Mouse (Mus musculus) hindbrain, embryonic 15.5 days (tissue): ENCODE measurements around the gene Il6ra. TPM values are rescaled to one million over a fixed set of nuclear protein-coding genes. Genes with fewer than 3 reads are reported as not detected.

Experiments used
- ATAC-seq: fragments of 200-750 bp; cut with Nextera tagmentation; 2 replicates; pipeline ENCODE4 v1.8.0; 2017; ENCODE audit warnings: low read depth, moderate number of reproducible peaks, moderate TSS enrichment; ENCODE audit not compliant: low FRiP score
- H3K27ac ChIP-seq: fragments of 300-500 bp; sonication (generic); replicated peaks from 2 replicates; pipeline ENCODE4 v1.5.1; 2015; ENCODE audit warnings: mild to moderate bottlenecking, inconsistent platforms
- H3K27me3 ChIP-seq: fragments of 300-500 bp; sonication (generic); 2 replicates; pipeline ENCODE4 v1.6.1; 2015; ENCODE audit warnings: control low read depth, inconsistent platforms
- H3K36me3 ChIP-seq: fragments of 300-500 bp; sonication (generic); 2 replicates; pipeline ENCODE4 v1.6.1; 2015; ENCODE audit warnings: control low read depth, inconsistent platforms
- H3K4me1 ChIP-seq: fragments of 300-500 bp; sonication (generic); replicated peaks from 2 replicates; pipeline ENCODE4 v1.6.1; 2015; ENCODE audit warnings: control low read depth, inconsistent platforms
- H3K4me2 ChIP-seq: fragments of 300-500 bp; sonication (generic); 2 replicates; pipeline ENCODE4 v1.6.1; 2015; ENCODE audit warnings: moderate library complexity, mild to moderate bottlenecking, inconsistent platforms
- H3K4me3 ChIP-seq: fragments of 300-500 bp; sonication (generic); 2 replicates; pipeline ENCODE4 v1.5.1; 2015; ENCODE audit warnings: mild to moderate bottlenecking, inconsistent platforms
- H3K9ac ChIP-seq: fragments of 300-500 bp; sonication (generic); 2 replicates; pipeline ENCODE4 v1.6.1; 2015; ENCODE audit warnings: inconsistent platforms
- H3K9me3 ChIP-seq: fragments of 300-500 bp; sonication (generic); 2 replicates; pipeline ENCODE4 v1.6.1; 2016; ENCODE audit warnings: control low read depth, inconsistent platforms
- WGBS: fragments of 180-500 bp; shearing (Covaris S2); methylation state at CpG from one replicate; pipeline ENCODE4 v1.1.7; 2015; 5-methylcytosine and 5-hydroxymethylcytosine counted together
- polyA plus RNA-seq: library from polyadenylated mRNA; unstranded; fragments of >200 nt; fragmentation: Nextera tagmentation; extraction: Ambion mirVana; gene quantifications from 2 replicates; pipeline ENCODE4 v1.2.1, GENCODE M21; 2015

Gene Il6ra
- polyA plus RNA-seq, 1 experiment from 2014 or later: 1.3 TPM

DNA sequence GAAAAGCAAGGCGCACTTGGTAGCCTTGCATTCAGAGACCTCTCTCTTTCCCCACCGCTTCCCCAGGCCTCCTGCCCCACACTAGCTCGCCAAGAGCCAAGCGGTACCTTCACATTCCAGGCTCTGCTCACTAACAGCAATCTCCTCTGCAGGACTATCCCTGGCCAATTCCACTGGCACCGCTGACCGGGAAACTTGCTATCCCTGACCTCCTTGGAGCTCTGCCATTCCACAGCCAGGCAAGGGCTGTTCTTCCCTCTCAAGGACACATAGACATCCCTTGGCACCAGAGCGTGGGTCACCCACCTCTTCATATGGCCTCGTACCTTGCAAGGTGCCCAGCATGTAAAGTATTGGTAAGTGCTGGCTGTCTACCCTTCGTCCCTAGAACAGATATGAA is 29.9 kb upstream of the Il6ra start:
- H3K9me3 ChIP-seq: no peaks in the 10 kb centered on the region
- no peak for ATAC-seq
- WGBS: 87% methylated on average over 9 of the region's 9 CpGs
- peaks cover 84% of the 10 kb centered on the region for H3K36me3 ChIP-seq
- no peaks in the 10 kb centered on the region for H3K4me1 ChIP-seq
- no peak overlapping the region for H3K4me2 ChIP-seq
- H3K9ac ChIP-seq: no peak overlapping the region
- H3K27ac ChIP-seq: no peak overlapping the region
- no peak overlapping the region for H3K4me3 ChIP-seq
- no peaks in the 10 kb centered on the region for H3K27me3 ChIP-seq

DNA sequence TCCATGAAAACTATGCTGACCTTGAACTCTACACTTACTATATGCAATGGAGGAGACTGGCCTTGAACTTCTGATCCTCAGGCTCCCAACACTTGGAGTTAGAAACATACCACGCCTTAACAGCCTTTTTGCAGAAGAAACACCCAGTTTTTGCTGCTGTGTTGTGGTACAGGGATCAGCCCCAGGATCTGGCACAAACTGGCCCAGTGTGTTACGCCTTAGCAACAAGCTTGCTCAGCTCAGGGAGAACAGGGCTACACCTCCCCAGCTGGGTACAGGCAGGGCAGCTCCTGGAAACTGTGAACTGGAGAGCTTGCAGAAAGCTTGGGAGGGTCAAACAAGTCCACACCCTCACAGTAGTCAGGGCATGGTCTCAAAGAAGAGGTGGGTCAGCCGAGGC is 23.5 kb upstream of the Il6ra start:
- WGBS: 93% methylated on average over 3 of the region's 3 CpGs
- Histone ChIP-seq H3K4me2 (no peak overlapping the region), H3K9me3 (no peaks in the 10 kb centered on the region), H3K27me3 (no peaks in the 10 kb centered on the region), H3K27ac (no peak overlapping the region), H3K4me3 (no peak overlapping the region), H3K9ac (no peak overlapping the region), H3K36me3 (peaks cover 28% of the 10 kb centered on the region), H3K4me1 (no peaks in the 10 kb centered on the region)
- ATAC-seq: no peak

DNA sequence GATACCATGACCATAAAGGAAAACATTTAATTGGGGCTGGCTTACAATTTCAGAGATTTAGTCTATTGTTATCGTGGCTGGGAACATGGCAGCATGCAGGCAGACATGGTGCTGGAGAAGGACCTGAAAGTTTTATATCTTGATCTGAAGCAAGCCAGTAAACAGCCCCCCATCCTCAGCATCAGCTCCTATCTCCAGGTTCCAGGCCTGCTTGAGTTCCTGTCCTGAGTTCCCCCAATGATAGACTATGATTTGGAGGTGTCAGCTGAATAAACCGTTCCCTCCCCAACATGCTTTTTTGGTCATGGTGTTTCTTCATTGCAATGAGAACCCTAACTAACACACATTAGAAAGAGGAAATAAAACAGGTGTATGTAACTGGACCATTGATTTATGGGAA is 19.9 kb upstream of the Il6ra start:
- no peak for ATAC-seq

DNA sequence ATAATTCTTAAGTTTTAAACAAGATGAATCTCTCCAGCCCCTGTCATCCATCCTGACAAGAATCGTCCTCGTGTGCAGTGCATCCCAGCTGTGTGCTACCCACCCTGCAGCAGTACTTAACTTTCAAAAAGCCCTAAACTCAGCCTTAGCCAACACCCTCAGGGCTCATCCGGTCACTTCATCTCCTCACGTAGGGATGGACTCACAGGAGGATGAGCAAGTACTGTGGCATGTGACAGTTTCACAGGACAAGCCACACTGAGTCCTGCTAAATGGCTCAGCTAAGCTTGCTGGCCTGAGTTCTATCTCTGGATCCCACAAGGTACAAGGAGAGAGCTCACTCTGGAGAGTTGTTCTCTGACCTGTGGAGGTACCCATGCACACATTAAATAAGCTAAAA is 16.0 kb upstream of the Il6ra start:
- H3K27me3 ChIP-seq: no peaks in the 10 kb centered on the region
- no peaks in the 10 kb centered on the region for H3K9me3 ChIP-seq
- no peaks in the 10 kb centered on the region for H3K36me3 ChIP-seq
- no peak overlapping the region for H3K9ac ChIP-seq
- H3K4me2 ChIP-seq: no peak overlapping the region
- H3K27ac ChIP-seq: no peak overlapping the region
- H3K4me3 ChIP-seq: no peak overlapping the region
- H3K4me1 ChIP-seq: no peaks in the 10 kb centered on the region
- 81% methylated on average over 4 of the region's 4 CpGs for WGBS
- no peak for ATAC-seq

More for the DNA sequence above, 19.9 kb upstream of the Il6ra start:
- Histone ChIP-seq H3K9me3 (no peaks in the 10 kb centered on the region), H3K27ac (no peak overlapping the region), H3K4me1 (no peaks in the 10 kb centered on the region), H3K4me3 (no peak overlapping the region), H3K4me2 (no peak overlapping the region), H3K9ac (no peak overlapping the region), H3K27me3 (no peaks in the 10 kb centered on the region), H3K36me3 (peaks cover 7% of the 10 kb centered on the region)
- 94% methylated on average over 2 of the region's 2 CpGs for WGBS

DNA sequence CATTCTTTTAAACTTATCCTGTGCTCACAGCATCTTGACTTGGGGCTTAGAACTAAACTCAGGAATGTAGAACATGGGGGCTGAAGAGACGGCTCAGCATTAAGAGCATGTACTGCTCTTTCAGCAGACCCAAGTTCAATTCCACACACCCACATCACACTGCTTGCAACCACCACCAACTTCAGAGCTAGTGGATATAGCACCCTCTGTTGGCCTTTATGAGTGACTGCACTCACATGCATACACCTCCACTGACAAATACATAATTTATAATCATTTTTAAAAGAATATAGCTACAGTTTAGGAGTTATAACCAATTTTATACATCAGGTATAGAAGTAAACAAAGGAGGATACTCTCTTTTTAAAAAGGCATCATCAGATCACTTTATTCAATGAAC is 13.4 kb upstream of the Il6ra start:
- H3K4me2 ChIP-seq: no peak overlapping the region
- H3K4me3 ChIP-seq: no peak overlapping the region
- no peak overlapping the region for H3K27ac ChIP-seq
- no peak overlapping the region for H3K9ac ChIP-seq
- no peaks in the 10 kb centered on the region for H3K36me3 ChIP-seq
- H3K27me3 ChIP-seq: no peaks in the 10 kb centered on the region
- H3K4me1 ChIP-seq: no peaks in the 10 kb centered on the region
- 100% methylated on average over 1 of the region's 1 CpGs for WGBS
- H3K9me3 ChIP-seq: no peaks in the 10 kb centered on the region
- ATAC-seq: no peak

DNA sequence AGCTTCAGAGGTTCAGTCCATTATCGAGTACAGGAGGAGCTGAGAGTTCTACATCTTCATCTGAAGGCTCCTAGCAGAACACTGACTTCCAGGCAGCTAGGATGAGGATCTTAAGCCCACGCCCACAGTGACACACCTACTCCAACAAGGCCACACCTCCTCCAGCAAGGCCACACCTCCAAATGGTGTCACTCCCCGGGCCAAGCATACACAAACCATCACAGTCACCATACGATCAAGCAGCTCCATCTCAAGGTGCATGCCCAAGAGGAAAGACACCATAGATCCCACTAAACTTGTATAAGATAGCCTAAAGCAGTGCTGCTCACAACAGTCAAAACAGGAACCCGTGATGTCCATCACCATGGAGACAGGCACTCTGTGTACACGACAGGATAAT is 7.7 kb upstream of the Il6ra start:
- Histone ChIP-seq H3K9me3 (no peaks in the 10 kb centered on the region), H3K4me1 (no peaks in the 10 kb centered on the region), H3K4me3 (no peak overlapping the region), H3K27me3 (no peaks in the 10 kb centered on the region), H3K36me3 (no peaks in the 10 kb centered on the region), H3K4me2 (no peak overlapping the region), H3K27ac (no peak overlapping the region), H3K9ac (no peak overlapping the region)
- no peak for ATAC-seq
- 69% methylated on average over 6 of the region's 6 CpGs for WGBS

DNA sequence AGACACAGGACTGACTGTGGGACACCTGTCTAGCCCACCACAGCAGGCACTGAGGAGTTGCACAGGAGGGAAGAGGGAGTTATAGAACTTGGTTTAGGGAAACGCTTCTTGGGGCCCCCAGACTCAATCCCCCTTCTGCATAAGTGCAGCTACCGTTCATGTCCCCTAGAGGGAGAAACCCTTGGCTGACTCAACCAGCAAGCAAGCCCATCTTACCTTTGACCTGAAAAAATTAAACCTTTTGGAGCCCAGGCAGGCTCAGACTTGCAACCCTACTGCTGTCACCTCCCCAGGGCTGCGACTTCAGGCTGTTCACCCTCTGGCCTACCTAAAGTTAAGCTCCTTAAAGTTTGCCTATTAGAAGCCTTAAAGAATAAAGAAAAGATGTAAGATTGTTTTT is 4.4 kb upstream of the Il6ra start:
- H3K4me2 ChIP-seq: no peak overlapping the region
- 49% methylated on average over 3 of the region's 3 CpGs for WGBS
- ATAC-seq: no peak
- no peak overlapping the region for H3K4me3 ChIP-seq
- H3K9ac ChIP-seq: no peak overlapping the region
- no peaks in the 10 kb centered on the region for H3K36me3 ChIP-seq
- H3K27ac ChIP-seq: no peak overlapping the region
- H3K27me3 ChIP-seq: peaks cover 12% of the 10 kb centered on the region
- peaks cover 13% of the 10 kb centered on the region; the same call in 1 of the 2 replicates for H3K4me1 ChIP-seq
- H3K9me3 ChIP-seq: no peaks in the 10 kb centered on the region

DNA sequence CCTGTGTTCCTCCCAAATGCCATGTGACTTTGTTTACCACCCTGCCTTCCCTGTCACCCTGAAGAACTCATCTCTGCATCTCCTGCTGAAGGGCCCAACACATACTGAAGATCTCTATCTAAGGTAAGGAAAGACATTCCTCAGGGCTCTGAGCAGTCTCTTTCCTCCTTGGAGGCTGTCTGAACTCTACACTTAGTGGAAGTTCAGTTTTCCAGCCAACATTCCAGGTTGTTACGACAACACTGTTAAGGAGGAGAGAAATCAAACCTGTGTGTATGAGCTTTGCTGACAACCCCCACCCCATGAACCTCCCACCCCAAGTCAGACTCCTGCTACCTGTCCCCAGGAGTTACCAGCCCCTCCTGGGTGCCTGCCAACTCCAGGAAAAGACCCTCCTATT is 3.6 kb upstream of the Il6ra start:
- no peak overlapping the region for H3K9ac ChIP-seq
- peaks cover 13% of the 10 kb centered on the region; the same call in 1 of the 2 replicates for H3K4me1 ChIP-seq
- 84% methylated on average over 1 of the region's 1 CpGs for WGBS
- ATAC-seq: no peak
- H3K4me3 ChIP-seq: no peak overlapping the region
- H3K9me3 ChIP-seq: no peaks in the 10 kb centered on the region
- H3K36me3 ChIP-seq: no peaks in the 10 kb centered on the region
- H3K27ac ChIP-seq: no peak overlapping the region
- H3K27me3 ChIP-seq: peaks cover 18% of the 10 kb centered on the region
- H3K4me2 ChIP-seq: no peak overlapping the region

DNA sequence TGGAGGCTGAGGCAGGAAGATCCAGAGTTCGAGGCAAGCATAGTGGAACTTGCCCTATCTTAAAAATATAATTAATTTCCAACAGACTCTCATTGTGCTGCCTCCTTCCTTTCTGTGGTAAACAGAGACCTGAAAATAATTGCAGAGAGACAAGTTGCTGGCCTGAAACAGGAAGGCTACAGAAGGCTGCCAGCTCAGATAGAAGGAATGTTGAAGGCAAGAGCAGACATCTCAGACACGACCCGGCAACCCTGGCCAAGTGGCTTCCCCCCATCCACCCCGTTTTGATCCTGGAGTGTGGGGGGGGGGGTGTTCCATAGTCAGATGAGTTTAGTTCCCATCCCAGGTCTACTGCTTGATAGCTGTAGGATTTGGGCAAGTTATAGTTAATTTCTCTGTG is 1.7 kb upstream of the Il6ra start:
- WGBS: 88% methylated on average over 4 of the region's 4 CpGs
- Histone ChIP-seq H3K27ac (no peak overlapping the region), H3K4me1 (peaks cover 13% of the 10 kb centered on the region; the same call in 1 of the 2 replicates), H3K4me3 (no peak overlapping the region), H3K9me3 (no peaks in the 10 kb centered on the region), H3K27me3 (peaks cover 23% of the 10 kb centered on the region), H3K36me3 (no peaks in the 10 kb centered on the region), H3K4me2 (no peak overlapping the region), H3K9ac (no peak overlapping the region)
- ATAC-seq: no peak

DNA sequence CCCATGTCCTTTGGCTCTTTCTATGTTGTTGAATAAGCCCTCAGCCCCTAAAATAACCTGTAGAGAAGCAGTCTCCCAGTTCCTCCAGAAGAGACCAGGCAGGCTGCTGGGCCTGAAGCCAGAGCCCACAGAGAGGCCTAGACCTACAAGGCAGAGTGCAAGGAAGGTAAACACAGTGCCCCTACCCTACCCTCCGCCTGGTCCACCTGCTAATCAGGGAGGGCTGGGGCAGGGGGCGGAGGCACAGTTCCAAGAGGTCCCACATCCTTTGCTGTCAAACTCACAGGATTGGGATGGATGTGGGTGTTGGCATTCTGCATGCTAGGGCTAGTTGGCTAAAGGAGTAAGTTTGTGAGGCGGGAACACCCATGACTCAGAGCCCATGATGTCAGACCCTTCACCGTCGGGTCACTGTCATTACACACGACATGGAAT is 871 bp downstream of the Il6ra start:
- Histone ChIP-seq H3K4me2 (peak overlapping the region; percentile 91), H3K27me3 (peaks cover 23% of the 10 kb centered on the region), H3K36me3 (no peaks in the 10 kb centered on the region), H3K4me3 (peak overlapping the region; percentile 48; the same call in 1 of the 2 replicates), H3K9ac (0 out of 2 replicates have a peak overlapping the region, but pooled peaks have one; percentile 6), H3K27ac (no peak overlapping the region), H3K9me3 (no peaks in the 10 kb centered on the region), H3K4me1 (peaks cover 13% of the 10 kb centered on the region; the same call in 1 of the 2 replicates)
- ATAC-seq: 0 out of 2 replicates have a peak, but pooled peaks have one; percentile 21
- WGBS: 45% methylated on average over 6 of the region's 6 CpGs

DNA sequence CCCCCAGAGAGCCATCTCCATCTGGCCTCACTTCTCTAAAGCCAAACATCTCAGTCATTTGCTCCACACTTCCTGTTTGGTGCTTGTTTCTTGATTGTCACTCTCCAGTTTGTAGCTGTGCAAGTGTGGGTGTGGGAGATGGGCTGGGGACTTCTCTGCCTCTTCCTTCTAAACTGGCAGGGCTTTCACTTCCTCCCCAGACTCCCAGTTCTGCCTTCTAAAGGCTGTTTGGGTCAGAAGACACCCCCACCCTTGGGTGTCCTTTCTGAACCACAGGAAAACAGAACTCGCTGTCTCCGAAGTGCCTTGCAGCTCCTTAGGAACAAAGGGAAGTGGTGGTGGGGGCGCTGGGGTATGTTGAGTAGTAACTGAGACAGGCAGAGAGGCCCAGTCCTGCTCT is 1.8 kb downstream of the Il6ra start:
- H3K9ac ChIP-seq: no peak overlapping the region
- H3K27me3 ChIP-seq: peaks cover 23% of the 10 kb centered on the region
- no peak for ATAC-seq
- WGBS: 85% methylated on average over 3 of the region's 3 CpGs
- no peak overlapping the region for H3K4me2 ChIP-seq
- H3K9me3 ChIP-seq: no peaks in the 10 kb centered on the region
- H3K27ac ChIP-seq: no peak overlapping the region
- no peaks in the 10 kb centered on the region for H3K36me3 ChIP-seq
- H3K4me1 ChIP-seq: peaks cover 13% of the 10 kb centered on the region; the same call in 1 of the 2 replicates
- H3K4me3 ChIP-seq: no peak overlapping the region

DNA sequence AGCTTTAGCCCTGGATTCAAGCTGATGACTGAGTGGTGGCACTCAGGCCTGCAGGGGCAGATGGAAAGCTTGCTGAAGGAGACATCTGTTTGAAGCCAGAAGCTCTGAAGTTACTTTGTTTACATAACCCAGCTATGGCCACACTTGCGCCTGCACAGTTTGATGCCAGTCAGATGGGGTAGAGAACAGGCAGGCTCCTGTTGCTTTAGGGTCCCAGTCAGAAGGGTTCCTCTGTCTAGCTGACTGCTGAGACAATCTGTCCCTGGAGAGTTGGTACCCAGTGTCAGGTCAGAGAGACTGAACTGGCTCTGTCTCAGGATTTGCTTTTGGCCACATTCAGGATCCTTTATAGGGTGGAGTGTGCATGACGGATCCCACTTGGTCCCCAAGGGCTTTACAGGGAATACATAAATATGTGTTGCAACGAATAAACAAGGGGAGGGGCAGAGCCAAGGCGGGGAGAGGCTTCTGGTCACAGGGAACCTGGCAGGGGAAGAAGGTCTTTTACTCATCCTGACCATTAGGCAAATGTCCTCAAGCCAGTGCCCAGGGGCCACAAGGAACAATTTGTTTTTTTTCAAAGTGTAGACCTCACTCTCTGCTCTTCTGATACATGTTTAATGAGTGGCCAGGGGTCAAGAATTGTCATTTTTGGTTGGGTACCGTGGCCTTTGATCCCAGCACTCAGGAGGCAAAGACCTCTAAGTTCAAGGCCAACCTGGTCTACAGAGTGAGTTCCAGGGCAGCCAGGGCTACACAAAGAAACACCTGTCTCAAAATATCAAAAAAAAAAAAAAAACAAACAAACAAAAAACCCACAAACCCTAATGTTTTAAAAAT is 3.1 kb downstream of the Il6ra start:
- Histone ChIP-seq H3K9me3 (no peaks in the 10 kb centered on the region), H3K36me3 (no peaks in the 10 kb centered on the region), H3K27ac (no peak overlapping the region), H3K4me3 (no peak overlapping the region), H3K9ac (no peak overlapping the region), H3K4me1 (peaks cover 13% of the 10 kb centered on the region; the same call in 1 of the 2 replicates), H3K4me2 (no peak overlapping the region), H3K27me3 (peaks cover 23% of the 10 kb centered on the region)
- ATAC-seq: no peak
- 60% methylated on average over 5 of the region's 5 CpGs for WGBS
